Mouse (Mus musculus) lung, embryonic 15.5 days (tissue): Measurements from ENCODE around the gene Slc27a1. TPM values are rescaled to one million over a fixed set of nuclear protein-coding genes. Genes with fewer than 3 reads are reported as not detected.
A peak's percentile ranks its signal among the peaks of the same experiment; 100 is the strongest.

Experiments used
- ATAC-seq: fragments of 200-750 bp; cut with Nextera tagmentation; 2 replicates; pipeline ENCODE4 v1.8.0; 2017; ENCODE audit warnings: moderate number of reproducible peaks, borderline replicate concordance; ENCODE audit not compliant: low FRiP score, low TSS enrichment; ENCODE audit errors: extremely low read depth
- H3K27ac ChIP-seq: fragments of 300-500 bp; sonication (generic); 2 replicates; pipeline ENCODE4 v1.5.1; 2015; ENCODE audit warnings: moderate library complexity, mild to moderate bottlenecking, inconsistent platforms
- H3K27me3 ChIP-seq: fragments of 300-500 bp; sonication (generic); 2 replicates; pipeline ENCODE4 v1.6.1; 2015; ENCODE audit warnings: inconsistent platforms
- H3K36me3 ChIP-seq: fragments of 300-500 bp; sonication (generic); 2 replicates; pipeline ENCODE4 v1.6.1; 2015; ENCODE audit warnings: inconsistent platforms
- H3K4me1 ChIP-seq: fragments of 300-500 bp; sonication (generic); 2 replicates; pipeline ENCODE4 v1.6.1; 2015; ENCODE audit warnings: inconsistent platforms
- H3K4me2 ChIP-seq: fragments of 300-500 bp; sonication (generic); 2 replicates; pipeline ENCODE4 v1.6.1; 2015; ENCODE audit warnings: inconsistent platforms, mild to moderate bottlenecking, moderate library complexity
- H3K4me3 ChIP-seq: fragments of 300-500 bp; sonication (generic); 2 replicates; pipeline ENCODE4 v1.5.1; 2015; ENCODE audit warnings: mild to moderate bottlenecking, inconsistent platforms
- H3K9ac ChIP-seq: fragments of 300-500 bp; sonication (generic); 2 replicates; pipeline ENCODE4 v1.6.1; 2015; ENCODE audit warnings: inconsistent platforms
- H3K9me3 ChIP-seq: fragments of 300-500 bp; sonication (generic); 2 replicates; pipeline ENCODE4 v1.6.1; 2016; ENCODE audit warnings: inconsistent platforms
- WGBS: fragments of 180-500 bp; shearing (Covaris S2); methylation state at CpG from one replicate; pipeline ENCODE4 v1.1.7; 2015; 5-methylcytosine and 5-hydroxymethylcytosine counted together
- polyA plus RNA-seq: library from polyadenylated mRNA; unstranded; fragments of >200 nt; fragmentation: Nextera tagmentation; extraction: Ambion mirVana; gene quantifications from 2 replicates; pipeline ENCODE4 v1.2.1, GENCODE M21; 2015

The Slc27a1 gene
- polyA plus RNA-seq, 1 experiment from 2014 or later = 36.7 TPM

DNA sequence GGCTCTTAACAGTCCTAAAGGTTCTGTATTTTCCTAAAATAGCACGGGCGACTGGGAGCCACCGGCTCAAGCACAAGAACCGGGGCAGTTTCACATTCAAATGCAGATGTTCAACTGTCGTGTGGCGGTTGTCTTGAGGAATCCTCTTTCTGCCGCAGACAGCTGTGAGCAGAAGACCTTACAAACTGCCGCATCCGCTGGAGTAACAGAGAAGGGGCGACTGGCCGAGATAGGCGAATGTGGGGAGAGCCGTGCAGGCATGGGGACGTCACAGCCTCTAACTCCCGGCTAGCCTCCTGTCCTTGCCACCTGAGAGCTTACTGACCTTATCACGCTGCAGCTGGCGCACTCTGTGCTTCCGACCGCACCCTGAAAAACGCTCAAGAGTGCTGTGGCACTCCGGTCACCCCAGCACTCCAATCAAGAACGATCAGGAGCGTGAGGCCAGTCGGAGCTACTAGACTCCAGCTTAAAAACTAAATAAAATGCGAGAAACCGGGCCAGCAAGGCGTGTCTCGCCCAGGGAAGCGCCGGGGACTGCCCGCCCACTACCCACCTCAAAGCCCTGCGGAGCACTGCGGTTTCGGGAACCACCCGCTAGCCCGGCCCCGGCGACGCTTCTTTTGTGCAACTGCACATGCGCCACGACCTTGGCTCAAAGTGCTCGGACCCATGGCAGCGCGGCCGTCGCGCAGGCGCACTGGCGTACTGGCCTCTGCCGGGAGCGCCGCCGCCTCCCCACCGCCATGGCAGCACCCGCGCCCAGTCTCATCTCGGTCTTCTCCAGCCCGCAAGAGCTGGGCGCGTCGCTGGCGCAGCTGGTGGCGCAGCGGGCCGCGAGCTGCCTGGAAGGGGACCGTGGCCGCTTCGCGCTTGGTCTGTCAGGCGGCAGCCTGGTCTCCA, 23.0 kb downstream of the Slc27a1 start, which contains the start of gene Pgls:
Gene Pgls (plus strand): TSS at position 706 of the 903 bp plus-strand sequence.
- WGBS = under 1% methylated on average over 71 of the region's 71 CpGs

DNA sequence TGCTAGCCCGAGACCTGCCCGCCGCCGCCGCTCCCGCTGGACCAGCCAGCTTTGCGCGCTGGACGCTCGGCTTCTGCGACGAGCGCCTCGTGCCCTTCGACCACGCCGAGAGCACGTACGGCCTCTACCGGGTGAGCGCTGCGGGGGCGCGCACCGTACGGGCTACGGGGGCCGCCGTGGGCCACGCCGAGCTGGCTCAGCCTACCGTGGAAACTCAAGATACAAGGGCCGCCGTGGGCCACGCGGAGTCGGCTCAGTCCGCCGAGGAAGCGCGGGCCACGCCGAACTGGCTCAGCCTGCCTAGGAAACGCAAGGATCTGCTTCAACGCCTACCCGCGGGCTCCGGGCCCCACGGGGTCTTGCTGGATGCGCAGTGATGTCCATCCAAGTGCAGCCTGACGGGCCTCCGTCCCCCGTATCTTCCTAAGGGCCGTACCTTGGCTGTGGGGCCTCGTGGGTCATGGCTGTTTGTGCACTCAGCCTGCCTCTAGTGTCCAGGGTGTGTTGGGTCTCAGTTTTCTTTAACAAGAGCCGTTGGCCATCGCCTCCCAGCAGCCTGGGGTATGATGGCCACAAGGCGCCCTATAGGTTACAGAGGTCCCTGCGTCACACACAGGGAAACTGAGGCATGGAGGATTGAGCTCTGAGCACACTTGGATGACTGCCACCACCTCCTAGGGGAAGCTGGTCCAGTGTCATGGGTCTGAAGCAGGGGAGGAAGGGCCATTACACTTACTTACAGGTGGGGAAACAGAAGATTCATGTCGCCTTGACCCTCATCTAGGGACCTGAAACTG, 23.9 kb downstream of the Slc27a1 start:
- Histone ChIP-seq H3K4me2 (peak overlapping the region; percentile 89), H3K4me3 (peak overlapping the region; percentile 72), H3K9me3 (no peaks in the 10 kb centered on the region), H3K4me1 (peaks cover 28% of the 10 kb centered on the region), H3K27me3 (no peaks in the 10 kb centered on the region), H3K36me3 (no peaks in the 10 kb centered on the region; the same call in 1 of the 2 replicates), H3K9ac (peak overlapping the region; percentile 83), H3K27ac (peak overlapping the region; percentile 98)
- ATAC-seq = peak; percentile 73
- WGBS = 3% methylated on average over 60 of the region's 60 CpGs

More for the DNA sequence above, 23.0 kb downstream of the Slc27a1 start, which contains the start of gene Pgls:
- Histone ChIP-seq H3K27ac (peak within 1 kb of the TSS; percentile 98), H3K9ac (peak within 1 kb of the TSS; percentile 83), H3K4me1 (peaks cover 28% of the 10 kb centered on the region), H3K36me3 (no peaks in the 10 kb centered on the region; the same call in 1 of the 2 replicates), H3K4me2 (peak within 1 kb of the TSS; percentile 89), H3K9me3 (no peaks in the 10 kb centered on the region), H3K4me3 (peak within 1 kb of the TSS; percentile 72), H3K27me3 (no peaks in the 10 kb centered on the region)
- ATAC-seq = peak; percentile 93

DNA sequence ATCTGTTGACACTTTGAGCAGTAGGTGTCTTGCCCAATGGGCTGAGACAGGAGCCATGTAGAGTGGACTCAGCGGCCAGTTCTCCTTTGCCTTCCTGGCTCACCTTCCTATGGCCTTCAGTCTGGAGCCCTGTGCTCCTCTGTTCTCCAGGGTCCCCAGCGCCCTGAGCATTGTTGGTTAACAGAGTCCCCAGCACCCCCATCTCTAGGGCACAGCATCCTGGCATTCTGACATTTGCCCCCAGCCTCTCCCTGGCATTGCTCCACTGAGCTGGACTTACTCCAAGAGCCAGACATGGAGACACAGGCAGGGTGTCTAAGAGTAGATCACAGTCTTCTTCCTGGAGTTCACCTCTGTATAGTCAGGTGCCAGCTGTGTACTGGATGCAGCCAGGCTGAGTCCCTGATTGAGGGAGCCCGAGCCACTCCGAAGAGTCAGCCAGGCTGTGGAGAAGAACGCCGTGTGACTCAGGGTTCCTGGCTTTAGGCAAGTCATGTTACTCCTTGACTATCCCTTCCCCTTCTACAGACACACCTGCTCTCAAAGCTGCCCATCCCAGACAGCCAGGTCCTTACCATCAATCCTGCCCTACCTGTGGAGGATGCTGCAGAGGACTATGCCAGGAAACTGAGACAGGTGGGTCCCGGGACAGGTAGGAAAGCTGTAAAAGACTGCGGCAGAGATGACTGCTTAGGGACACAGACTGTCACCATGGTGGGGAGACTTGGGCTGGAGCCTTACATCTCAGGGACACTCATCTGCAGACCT, 25.1 kb downstream of the Slc27a1 start:
- H3K36me3 ChIP-seq = no peaks in the 10 kb centered on the region; the same call in 1 of the 2 replicates
- H3K9ac ChIP-seq = no peak overlapping the region
- H3K9me3 ChIP-seq = no peaks in the 10 kb centered on the region
- peaks cover 28% of the 10 kb centered on the region for H3K4me1 ChIP-seq
- H3K4me2 ChIP-seq = peak overlapping the region; percentile 89; the same call in 1 of the 2 replicates
- H3K27me3 ChIP-seq = no peaks in the 10 kb centered on the region
- no peak for ATAC-seq
- WGBS = 88% methylated on average over 8 of the region's 8 CpGs
- H3K27ac ChIP-seq = no peak overlapping the region
- H3K4me3 ChIP-seq = peak overlapping the region; percentile 72; the same call in 1 of the 2 replicates

DNA sequence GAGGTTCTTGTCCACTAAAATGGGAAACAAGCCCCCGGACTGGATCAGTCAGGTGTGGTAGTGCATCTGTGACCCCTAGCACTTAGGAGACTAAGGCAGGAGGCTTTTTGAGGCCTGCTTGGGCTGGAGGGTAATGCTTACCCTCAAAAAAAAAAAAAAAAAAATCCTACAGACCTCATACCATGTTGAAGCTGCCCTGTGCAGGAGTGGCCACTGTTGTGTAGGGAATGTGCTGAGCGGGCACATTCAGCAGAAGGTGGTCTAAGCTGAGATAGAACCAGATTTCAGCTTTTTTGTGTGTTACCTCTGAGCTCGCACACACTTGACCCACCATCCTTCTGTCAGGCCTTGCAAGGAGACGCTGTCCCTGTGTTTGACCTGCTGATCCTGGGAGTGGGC, 25.6 kb downstream of the Slc27a1 start:
- no peak overlapping the region for H3K4me2 ChIP-seq
- no peak overlapping the region for H3K27ac ChIP-seq
- no peak for ATAC-seq
- H3K4me1 ChIP-seq = peaks cover 28% of the 10 kb centered on the region
- no peaks in the 10 kb centered on the region for H3K27me3 ChIP-seq
- H3K36me3 ChIP-seq = no peaks in the 10 kb centered on the region; the same call in 1 of the 2 replicates
- H3K9ac ChIP-seq = no peak overlapping the region
- 86% methylated on average over 4 of the region's 4 CpGs for whole genome bisulfite sequencing
- no peak overlapping the region for H3K4me3 ChIP-seq
- no peaks in the 10 kb centered on the region for H3K9me3 ChIP-seq

DNA sequence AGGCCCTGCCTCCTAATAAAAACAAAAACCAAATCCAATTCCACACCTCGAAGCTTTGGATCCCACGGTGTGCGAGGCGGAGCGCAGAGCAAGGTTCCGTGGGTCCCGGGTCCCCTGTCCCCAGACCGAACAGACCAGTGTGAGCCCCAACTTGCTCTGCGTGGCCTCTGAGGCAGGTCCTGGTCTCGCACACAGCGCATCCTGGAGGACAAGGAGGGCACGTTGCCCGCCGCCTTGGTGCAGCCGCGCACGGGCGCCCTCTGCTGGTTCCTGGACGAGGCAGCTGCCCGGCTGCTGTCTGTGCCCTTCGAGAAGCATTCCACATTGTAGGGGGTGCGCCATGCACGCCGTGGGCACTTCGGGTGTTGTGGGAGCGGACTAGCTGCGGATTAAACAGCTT, 27.2 kb downstream of the Slc27a1 start:
- 6% methylated on average over 27 of the region's 27 CpGs for WGBS
- Histone ChIP-seq H3K27me3 (no peaks in the 10 kb centered on the region), H3K4me2 (no peak overlapping the region), H3K27ac (no peak overlapping the region), H3K36me3 (no peaks in the 10 kb centered on the region; the same call in 1 of the 2 replicates), H3K4me1 (peaks cover 28% of the 10 kb centered on the region), H3K4me3 (no peak overlapping the region), H3K9me3 (no peaks in the 10 kb centered on the region), H3K9ac (no peak overlapping the region)
- no peak for ATAC-seq

DNA sequence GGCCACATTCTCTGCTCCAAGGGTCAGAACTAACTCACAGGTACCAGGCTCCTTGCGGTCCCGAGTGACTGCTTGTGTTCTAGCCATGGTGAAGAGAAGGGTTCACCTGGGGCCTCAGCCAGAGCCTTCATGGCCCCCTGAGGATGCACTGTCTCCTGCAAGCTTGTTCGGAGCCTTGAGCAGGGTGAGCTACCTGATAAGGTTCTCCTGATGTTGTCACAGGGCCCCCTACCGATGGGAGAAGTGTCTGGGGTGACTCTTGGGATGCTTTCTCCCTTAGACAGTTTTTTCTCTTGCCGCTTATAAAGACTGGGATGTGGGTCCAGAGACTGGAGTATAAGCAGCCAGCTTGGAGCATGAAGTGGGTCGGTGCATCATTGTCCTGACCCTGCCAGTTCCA, 27.7 kb downstream of the Slc27a1 start:
- no peaks in the 10 kb centered on the region for H3K9me3 ChIP-seq
- no peak overlapping the region for H3K9ac ChIP-seq
- WGBS = 52% methylated on average over 6 of the region's 6 CpGs
- H3K4me1 ChIP-seq = peaks cover 22% of the 10 kb centered on the region
- no peak overlapping the region for H3K27ac ChIP-seq
- no peak overlapping the region for H3K4me3 ChIP-seq
- H3K36me3 ChIP-seq = no peaks in the 10 kb centered on the region; the same call in 1 of the 2 replicates
- H3K27me3 ChIP-seq = peaks cover 2% of the 10 kb centered on the region; the same call in 1 of the 2 replicates
- no peak for ATAC-seq
- no peak overlapping the region for H3K4me2 ChIP-seq

DNA sequence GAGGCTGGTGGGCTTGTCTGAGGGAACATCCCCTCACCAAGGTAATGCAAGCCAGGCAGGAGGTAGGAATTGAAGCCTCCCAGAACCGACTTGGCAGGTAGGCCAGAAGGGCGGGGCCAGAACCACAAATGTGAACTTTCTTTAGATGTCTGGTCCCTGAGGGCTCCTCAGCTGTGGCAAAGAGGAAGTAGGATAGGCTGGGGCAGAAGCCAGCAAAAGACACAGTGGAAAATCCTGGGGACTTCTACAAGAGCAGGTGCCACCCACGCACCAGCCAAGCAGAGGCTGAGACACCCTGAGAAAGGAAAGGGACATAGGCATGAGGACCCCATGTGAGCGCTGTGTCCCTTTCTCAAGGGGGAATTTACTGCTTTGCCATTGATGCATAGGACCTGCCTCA, 28.1 kb downstream of the Slc27a1 start:
- Histone ChIP-seq H3K9ac (no peak overlapping the region), H3K9me3 (no peaks in the 10 kb centered on the region), H3K4me2 (no peak overlapping the region), H3K4me1 (peaks cover 22% of the 10 kb centered on the region), H3K36me3 (no peaks in the 10 kb centered on the region; the same call in 1 of the 2 replicates), H3K27ac (no peak overlapping the region), H3K4me3 (no peak overlapping the region), H3K27me3 (peaks cover 6% of the 10 kb centered on the region)
- ATAC-seq = no peak
- 83% methylated on average over 4 of the region's 4 CpGs for WGBS

DNA sequence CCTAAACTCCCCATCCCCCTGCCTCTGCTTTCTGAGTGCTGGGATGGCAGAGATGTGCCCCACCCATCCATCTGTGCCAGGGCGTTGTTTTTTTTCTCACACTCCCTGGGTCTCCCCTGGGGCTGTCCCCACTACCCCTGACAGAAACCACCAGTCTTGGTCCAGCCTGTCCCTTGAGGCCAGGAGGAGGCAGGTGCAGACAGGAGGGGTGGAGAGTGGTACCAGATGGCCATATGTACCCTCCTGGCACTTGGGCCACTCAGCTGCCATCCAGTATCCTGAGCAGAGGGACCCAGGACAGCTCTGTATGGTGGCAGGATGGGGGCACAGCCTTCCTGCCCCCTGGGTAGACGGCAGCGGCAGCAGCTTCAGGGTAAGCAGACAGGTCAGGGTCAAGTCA, 28.8 kb downstream of the Slc27a1 start, which contains the start of gene Fam129c:
Gene Fam129c (plus strand): TSS at position 198 of the 400 bp plus-strand sequence.
- H3K36me3 ChIP-seq = no peaks in the 10 kb centered on the region; the same call in 1 of the 2 replicates
- H3K4me3 ChIP-seq = no peak within 1 kb of the TSS
- H3K4me1 ChIP-seq = peaks cover 28% of the 10 kb centered on the region
- WGBS = 83% methylated on average over 3 of the region's 3 CpGs
- peaks cover 13% of the 10 kb centered on the region for H3K27me3 ChIP-seq
- no peak within 1 kb of the TSS for H3K4me2 ChIP-seq
- no peak for ATAC-seq
- H3K9ac ChIP-seq = no peak within 1 kb of the TSS
- H3K27ac ChIP-seq = no peak within 1 kb of the TSS
- no peaks in the 10 kb centered on the region for H3K9me3 ChIP-seq

DNA sequence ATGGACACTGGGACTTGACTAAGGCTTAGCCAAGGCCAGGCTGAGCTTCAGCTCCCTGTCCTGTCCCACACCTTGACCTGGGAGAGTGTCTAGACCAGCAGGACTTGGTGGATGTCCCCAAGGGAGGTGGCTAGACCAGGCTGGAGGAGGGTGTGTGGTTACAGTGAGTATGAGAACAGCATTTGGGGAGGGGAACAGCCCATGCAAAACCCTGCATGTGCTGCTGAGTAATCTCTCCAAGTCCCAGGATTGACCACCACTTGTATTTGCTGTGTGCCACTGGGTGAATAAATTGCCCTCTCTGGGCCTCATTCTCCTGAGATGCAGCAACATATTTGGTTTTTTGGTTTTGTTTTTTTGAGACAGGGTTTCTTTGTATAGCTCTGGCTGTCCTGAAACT, 29.7 kb downstream of the Slc27a1 start:
- ATAC-seq = no peak
- Histone ChIP-seq H3K9ac (no peak overlapping the region), H3K9me3 (no peaks in the 10 kb centered on the region), H3K4me3 (no peak overlapping the region), H3K36me3 (no peaks in the 10 kb centered on the region; the same call in 1 of the 2 replicates), H3K27me3 (peaks cover 17% of the 10 kb centered on the region), H3K4me2 (no peak overlapping the region), H3K4me1 (peaks cover 28% of the 10 kb centered on the region), H3K27ac (no peak overlapping the region)

DNA sequence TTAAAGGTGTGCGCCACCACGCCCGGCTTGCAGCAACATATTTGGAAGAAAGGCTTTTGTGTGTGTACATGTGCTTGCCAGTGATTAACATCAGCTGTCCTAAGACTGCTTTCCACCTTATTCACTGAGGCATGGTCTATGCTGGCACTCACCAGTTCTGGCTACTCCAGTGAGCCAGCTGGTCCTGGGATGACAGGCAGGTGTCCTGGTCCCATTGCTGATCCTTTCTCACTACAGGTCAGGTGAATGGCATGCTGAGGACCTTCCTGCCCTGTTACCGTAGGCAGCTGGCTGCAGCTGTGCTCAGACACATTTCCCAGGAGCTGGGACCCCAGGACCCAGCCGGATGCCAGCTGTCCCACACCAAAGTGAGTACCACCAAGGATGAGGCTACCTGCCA, 30.2 kb downstream of the Slc27a1 start:
- 87% methylated on average over 5 of the region's 5 CpGs for WGBS
- no peak for ATAC-seq
- Histone ChIP-seq H3K36me3 (no peaks in the 10 kb centered on the region; the same call in 1 of the 2 replicates), H3K4me2 (no peak overlapping the region), H3K27ac (no peak overlapping the region), H3K4me3 (no peak overlapping the region), H3K4me1 (peaks cover 27% of the 10 kb centered on the region), H3K9me3 (no peaks in the 10 kb centered on the region), H3K27me3 (peaks cover 17% of the 10 kb centered on the region), H3K9ac (no peak overlapping the region)
